Mouse (Mus musculus): ENCODE measurements around the gene Mageb16. TPM values are rescaled to one million over a fixed set of nuclear protein-coding genes. Genes with fewer than 3 reads are reported as not detected.

The Mageb16 gene
- polyA plus RNA-seq (2014; fragmentation: Nextera tagmentation; extraction: Ambion mirVana): 0.14 and 0.23 TPM in 2 replicates

GRCm38 (mm10) chrX:79671411-79671810, at the start of gene Mageb16:
Gene Mageb16 (minus strand): TSS chrX:79671435.
- no peak within 1 kb of the TSS for H3K4me2 ChIP-seq (ENCODE audit: low read depth, severe bottlenecking)
- no peaks in the 10 kb centered on the region for H3K4me1 ChIP-seq (ENCODE audit: control insufficient read depth, insufficient read depth, low read length)
- H3K9me3 ChIP-seq (ENCODE audit: control insufficient read depth, low read length): no peaks in the 10 kb centered on the region
- H3K36me3 ChIP-seq (ENCODE audit: control insufficient read depth, insufficient read depth, low read length): no peaks in the 10 kb centered on the region
- H3K4me3 ChIP-seq (ENCODE audit: low read depth, low read length): no peak within 1 kb of the TSS
- H3K27me3 ChIP-seq (ENCODE audit: control insufficient read depth, insufficient read depth, low read length): no peaks in the 10 kb centered on the region
- H3K27ac ChIP-seq (replicated peaks; ENCODE audit: low read depth, low read length): no peak within 1 kb of the TSS
- DNase-seq (ENCODE audit: low spot score): no peak
- no peak within 1 kb of the TSS for H3K9ac ChIP-seq (ENCODE audit: low read length)
- 69% methylated on average over 8 of the region's 8 CpGs for WGBS
- ATAC-seq (ENCODE audit: insufficient number of reproducible peaks, low FRiP score, low TSS enrichment, low read depth): no peak

GRCm38 (mm10) chrX:79651091-79651490, 20.1 kb downstream of the Mageb16 start:
- DNase-seq (ENCODE audit: low spot score): no peak
- H3K4me1 ChIP-seq (ENCODE audit: control insufficient read depth, insufficient read depth, low read length): no peaks in the 10 kb centered on the region
- H3K9ac ChIP-seq (ENCODE audit: low read length): no peak overlapping the region
- no peak overlapping the region for H3K27ac ChIP-seq (replicated peaks; ENCODE audit: low read depth, low read length)
- no peaks in the 10 kb centered on the region for H3K27me3 ChIP-seq (ENCODE audit: control insufficient read depth, insufficient read depth, low read length)
- H3K9me3 ChIP-seq (ENCODE audit: control insufficient read depth, low read length): no peaks in the 10 kb centered on the region
- H3K4me2 ChIP-seq (ENCODE audit: low read depth, severe bottlenecking): no peak overlapping the region
- no peak overlapping the region for H3K4me3 ChIP-seq (ENCODE audit: low read depth, low read length)
- H3K36me3 ChIP-seq (ENCODE audit: control insufficient read depth, insufficient read depth, low read length): no peaks in the 10 kb centered on the region
- WGBS: 63% methylated on average over 2 of the region's 2 CpGs
- no peak for ATAC-seq (ENCODE audit: insufficient number of reproducible peaks, low FRiP score, low TSS enrichment, low read depth)

GRCm38 (mm10) chrX:79635396-79635795, 35.8 kb downstream of the Mageb16 start:
- no peak overlapping the region for H3K4me3 ChIP-seq (ENCODE audit: low read depth, low read length)
- H3K9me3 ChIP-seq (ENCODE audit: control insufficient read depth, low read length): no peaks in the 10 kb centered on the region
- H3K36me3 ChIP-seq (ENCODE audit: control insufficient read depth, insufficient read depth, low read length): no peaks in the 10 kb centered on the region
- 86% methylated on average over 15 of the region's 15 CpGs for WGBS
- no peak overlapping the region for H3K9ac ChIP-seq (ENCODE audit: low read length)
- H3K4me1 ChIP-seq (ENCODE audit: control insufficient read depth, insufficient read depth, low read length): no peaks in the 10 kb centered on the region
- ATAC-seq (ENCODE audit: insufficient number of reproducible peaks, low FRiP score, low TSS enrichment, low read depth) (no peak), DNase-seq (ENCODE audit: low spot score) (no peak)
- H3K4me2 ChIP-seq (ENCODE audit: low read depth, severe bottlenecking): no peak overlapping the region
- H3K27me3 ChIP-seq (ENCODE audit: control insufficient read depth, insufficient read depth, low read length): no peaks in the 10 kb centered on the region
- H3K27ac ChIP-seq (replicated peaks; ENCODE audit: low read depth, low read length): no peak overlapping the region

GRCm38 (mm10) chrX:79606462-79606861, 64.8 kb downstream of the Mageb16 start:
- Histone ChIP-seq H3K4me2 (ENCODE audit: low read depth, severe bottlenecking) (no peak overlapping the region), H3K4me1 (ENCODE audit: control insufficient read depth, insufficient read depth, low read length) (no peaks in the 10 kb centered on the region), H3K36me3 (ENCODE audit: control insufficient read depth, insufficient read depth, low read length) (no peaks in the 10 kb centered on the region), H3K4me3 (ENCODE audit: low read depth, low read length) (no peak overlapping the region), H3K27me3 (ENCODE audit: control insufficient read depth, insufficient read depth, low read length) (no peaks in the 10 kb centered on the region), H3K27ac (replicated peaks; ENCODE audit: low read depth, low read length) (no peak overlapping the region), H3K9me3 (ENCODE audit: control insufficient read depth, low read length) (no peaks in the 10 kb centered on the region), H3K9ac (ENCODE audit: low read length) (no peak overlapping the region)
- no peak for DNase-seq (ENCODE audit: low spot score)
- ATAC-seq (ENCODE audit: insufficient number of reproducible peaks, low FRiP score, low TSS enrichment, low read depth): no peak
- 95% methylated on average over 2 of the region's 2 CpGs for WGBS

Other genes with a start within 250 kb of the Mageb16 start
- gene Gm7173, start 154.2 kb downstream of the Mageb16 start, polyA plus RNA-seq (2014; fragmentation: Nextera tagmentation; extraction: Ambion mirVana): 0.43 and 0.60 TPM in 2 replicates

All from limb, embryonic 11.5 days (tissue).